Mouse (Mus musculus) ovary, postnatal 10 days (tissue): ENCODE measurements around the gene Pde4d.
A peak's percentile ranks its signal among the peaks of the same experiment; 100 is the strongest.
"Not testable (repeated sequence)": the region's sequence is repeated elsewhere in the genome, so short reads cannot be mapped to it uniquely, and the experiment has no call there.

Experiments
- DNase-seq: peaks from one replicate; pipeline ENCODE4 v3.0.0; 2022; ENCODE audit warnings: low spot score

Gene Pde4d

GRCm38 (mm10) chr13:109899442-109900428, 1450.0 kb downstream of the Pde4d start:
- no peak for DNase-seq

- DNase-seq: no peak
Measured at GRCm38 (mm10) chr13:109901811-109902210, 1452.1 kb downstream of the Pde4d start.

- not testable (repeated sequence) for DNase-seq
Measured at GRCm38 (mm10) chr13:109902460-109902854, 1452.7 kb downstream of the Pde4d start.

GRCm38 (mm10) chr13:109902855-109903763, 1453.4 kb downstream of the Pde4d start:
- peak; percentile 53 for DNase-seq

GRCm38 (mm10) chr13:109903764-109904510, 1454.2 kb downstream of the Pde4d start:
- DNase-seq: no peak

GRCm38 (mm10) chr13:109906342-109906888, 1456.7 kb downstream of the Pde4d start:
- DNase-seq: no peak

GRCm38 (mm10) chr13:109907634-109908033, 1457.9 kb downstream of the Pde4d start:
- DNase-seq: no peak

GRCm38 (mm10) chr13:109908386-109908785, 1458.6 kb downstream of the Pde4d start:
- no peak for DNase-seq

GRCm38 (mm10) chr13:109909111-109909510, 1459.4 kb downstream of the Pde4d start:
- DNase-seq: no peak

- DNase-seq: no peak
Measured at GRCm38 (mm10) chr13:109910915-109911314, 1461.2 kb downstream of the Pde4d start.

GRCm38 (mm10) chr13:109912635-109913034, 1462.9 kb downstream of the Pde4d start:
- DNase-seq: no peak

GRCm38 (mm10) chr13:109914246-109914645, 1464.5 kb downstream of the Pde4d start:
- DNase-seq: no peak

- DNase-seq: no peak
Measured at GRCm38 (mm10) chr13:109914846-109915245, 1465.1 kb downstream of the Pde4d start.

GRCm38 (mm10) chr13:109915501-109915900, 1465.8 kb downstream of the Pde4d start:
- DNase-seq: no peak

- no peak for DNase-seq
Measured at GRCm38 (mm10) chr13:109915964-109916363, 1466.2 kb downstream of the Pde4d start.

GRCm38 (mm10) chr13:109917551-109917950, 1467.8 kb downstream of the Pde4d start:
- DNase-seq: no peak

GRCm38 (mm10) chr13:109918631-109919030, 1468.9 kb downstream of the Pde4d start:
- no peak for DNase-seq

- no peak for DNase-seq
Measured at GRCm38 (mm10) chr13:109920256-109920655, 1470.5 kb downstream of the Pde4d start.

GRCm38 (mm10) chr13:109921336-109922038, 1471.7 kb downstream of the Pde4d start:
- no peak for DNase-seq

GRCm38 (mm10) chr13:109922228-109922627, 1472.5 kb downstream of the Pde4d start:
- no peak for DNase-seq

- DNase-seq: no peak
Measured at GRCm38 (mm10) chr13:109922782-109923181, 1473.0 kb downstream of the Pde4d start.
